Mouse (Mus musculus) erythroblast, embryonic 14.5 days (primary cell): ENCODE measurements around the gene Mtfr2.

Experiments used
- GATA1 ChIP-seq: IDR thresholded peaks from 2 replicates; pipeline ENCODE4 v1.6.1; 2012; ENCODE audit warnings: low read length, inconsistent platforms, mixed read lengths
- TAL1 ChIP-seq: IDR thresholded peaks from 3 replicates; pipeline ENCODE4 v1.6.1; 2012; ENCODE audit warnings: low read length, inconsistent platforms, mixed read lengths

GRCm38 (mm10) chr10:20313447-20313846 lies 34.1 kb upstream of the Mtfr2 start:
- TF ChIP-seq GATA1 (no peak), TAL1 (no peak)
